Mouse (Mus musculus) heart, embryonic 14.5 days (tissue): ENCODE data around the gene Cdkal1. TPM values are rescaled to one million over a fixed set of nuclear protein-coding genes. Genes with fewer than 3 reads are reported as not detected.

Source experiments
- ATAC-seq: fragments of 200-750 bp; cut with Nextera tagmentation; 2 replicates; pipeline ENCODE4 v1.8.0; 2017; ENCODE audit warnings: low read depth, moderate TSS enrichment; ENCODE audit not compliant: insufficient number of reproducible peaks, insufficient read depth, low FRiP score
- H3K27ac ChIP-seq, 2 experiments: fragments of 200-500 bp in 1 of 2; fragments of 300-500 bp in 1 of 2; sonication (generic) in 1 of 2; replicated peaks in 1 of 2; 2 replicates each; pipeline ENCODE4 v1.5.1; 2012 to 2014; ENCODE audit warnings: low read depth in 2 of 2, low read length in 2 of 2, control low read depth in 1 of 2, mild to moderate bottlenecking in 1 of 2, mixed read lengths in 1 of 2; ENCODE audit not compliant: control insufficient read depth in 1 of 2, insufficient read depth in 1 of 2
- H3K27me3 ChIP-seq: fragments of 300-500 bp; sonication (generic); 2 replicates; pipeline ENCODE4 v1.6.1; 2014; ENCODE audit warnings: mild to moderate bottlenecking, low read length, control low read depth; ENCODE audit not compliant: control insufficient read depth, insufficient read depth
- H3K36me3 ChIP-seq: fragments of 300-500 bp; sonication (generic); 2 replicates; pipeline ENCODE4 v1.6.1; 2014; ENCODE audit warnings: mild to moderate bottlenecking, control low read depth, low read length, mixed read lengths; ENCODE audit not compliant: control insufficient read depth, insufficient read depth
- H3K4me1 ChIP-seq, 2 experiments: fragments of 200-500 bp in 1 of 2; fragments of 300-500 bp in 1 of 2; sonication (generic) in 1 of 2; 2 replicates each; pipeline ENCODE4 v1.6.1; 2012 to 2014; ENCODE audit warnings: low read length in 2 of 2, control low read depth in 1 of 2, mixed read lengths in 1 of 2; ENCODE audit not compliant: control insufficient read depth in 2 of 2, insufficient read depth in 2 of 2
- H3K4me2 ChIP-seq: fragments of 300-500 bp; sonication (generic); 2 replicates; pipeline ENCODE4 v1.6.1; 2014; ENCODE audit warnings: mild to moderate bottlenecking, low read length
- H3K4me3 ChIP-seq, 2 experiments: fragments of 200-500 bp in 1 of 2; fragments of 300-500 bp in 1 of 2; sonication (generic) in 1 of 2; 2 replicates each; pipeline ENCODE4 v1.5.1; 2012 to 2014; ENCODE audit warnings: low read length in 2 of 2, mild to moderate bottlenecking in 2 of 2, control low read depth in 1 of 2, low read depth in 1 of 2, moderate library complexity in 1 of 2; ENCODE audit not compliant: control insufficient read depth in 1 of 2, insufficient read depth in 1 of 2
- H3K9ac ChIP-seq: fragments of 300-500 bp; sonication (generic); 2 replicates; pipeline ENCODE4 v1.6.1; 2014; ENCODE audit warnings: mild to moderate bottlenecking, low read length
- H3K9me3 ChIP-seq: fragments of 300-500 bp; sonication (generic); 2 replicates; pipeline ENCODE4 v1.6.1; 2016; ENCODE audit warnings: low read length, control low read depth; ENCODE audit not compliant: control insufficient read depth
- WGBS: fragments of 180-500 bp; shearing (Covaris S2); extraction: QIAGEN DNeasy Blood & Tissue Kit; methylation state at CpG from one replicate; pipeline ENCODE4 v1.1.7; 2014; 5-methylcytosine and 5-hydroxymethylcytosine counted together
- polyA plus RNA-seq: library from polyadenylated mRNA; unstranded; fragments of >200 nt; fragmentation: Nextera tagmentation; extraction: Ambion mirVana; gene quantifications from 2 replicates; pipeline ENCODE4 v1.2.1, GENCODE M21; 2014

Cdkal1 gene
- polyA plus RNA-seq, 1 experiment from 2014 or later: 28.3 TPM

DNA sequence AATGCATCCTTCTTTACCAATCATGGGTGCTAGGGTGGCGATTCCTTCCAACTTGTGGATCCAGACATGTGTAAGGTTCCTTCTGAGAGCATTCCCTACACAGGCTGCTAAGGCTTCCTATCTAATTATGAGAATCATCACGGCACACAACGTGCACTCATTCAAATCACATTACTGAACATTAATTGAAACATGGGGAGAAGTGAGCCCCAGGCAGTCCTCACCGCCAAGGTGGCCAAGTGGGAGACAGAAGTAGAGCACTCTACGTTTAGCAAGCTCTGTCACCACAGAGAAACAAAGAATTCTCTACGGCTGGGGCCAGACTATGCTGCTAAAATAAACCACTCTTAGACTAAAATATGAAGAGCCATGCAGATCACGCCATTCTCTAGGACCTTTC is 240.4 kb downstream of the Cdkal1 start:
- 61% methylated on average over 7 of the region's 7 CpGs for WGBS
- Histone ChIP-seq H3K27me3 (no peaks in the 10 kb centered on the region), H3K27ac (peak overlapping the region in 1 of 2 experiments; percentile 18; a peak in 1 of 4 replicates), H3K9me3 (no peaks in the 10 kb centered on the region), H3K4me1 (peaks cover 21 to 41% of the 10 kb centered on the region in 2 experiments), H3K4me2 (no peak overlapping the region), H3K4me3 (no peak overlapping the region), H3K36me3 (no peaks in the 10 kb centered on the region), H3K9ac (no peak overlapping the region)
- no peak for ATAC-seq

DNA sequence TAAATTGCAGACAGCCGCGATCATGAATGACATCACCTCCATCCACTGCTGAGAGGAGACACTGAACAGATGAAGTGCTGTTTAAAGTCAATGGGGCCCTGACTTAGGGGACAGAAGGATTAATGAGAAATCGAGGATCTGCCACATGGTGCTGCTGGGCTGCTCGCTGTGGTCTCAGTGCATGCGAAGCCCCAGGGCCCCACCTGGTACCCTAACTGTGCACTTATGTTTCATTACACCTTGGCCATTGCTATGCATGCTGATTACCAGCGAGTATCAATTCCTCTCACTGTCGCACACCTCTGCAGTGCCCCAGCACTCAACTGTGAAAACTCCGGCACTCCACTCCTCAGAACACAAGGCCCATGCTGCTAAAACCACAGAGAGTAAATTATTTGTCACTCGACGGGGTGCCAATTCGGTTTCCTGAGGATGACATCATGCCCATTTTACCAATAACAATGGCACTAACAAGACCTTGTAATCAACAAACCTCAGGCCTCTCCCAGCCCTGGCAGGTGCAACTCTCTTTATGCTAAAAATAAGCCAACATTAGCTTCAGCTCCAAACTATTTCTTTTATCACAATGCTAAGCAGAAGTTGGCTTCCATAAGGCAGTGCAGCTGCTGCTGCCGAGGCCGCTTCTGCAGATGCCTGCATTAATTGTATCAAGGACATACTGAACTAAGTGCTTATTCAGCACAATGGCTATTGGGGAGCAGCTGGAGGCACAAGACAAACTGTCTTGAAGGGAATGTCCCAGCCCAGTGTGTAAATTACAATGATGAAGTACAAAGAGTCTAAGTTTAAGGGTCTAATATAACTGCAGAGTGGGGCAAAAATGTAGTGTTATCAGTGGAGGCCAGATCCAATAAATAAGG is 245.2 kb downstream of the Cdkal1 start:
- Histone ChIP-seq H3K27ac (peak overlapping the region; percentile 78 to 88), H3K4me2 (0 out of 2 replicates have a peak overlapping the region, but pooled peaks have one; percentile 2), H3K9ac (no peak overlapping the region), H3K4me1 (peaks cover 23 to 41% of the 10 kb centered on the region in 2 experiments), H3K36me3 (no peaks in the 10 kb centered on the region), H3K27me3 (no peaks in the 10 kb centered on the region), H3K4me3 (no peak overlapping the region), H3K9me3 (no peaks in the 10 kb centered on the region)
- WGBS: 26% methylated on average over 13 of the region's 13 CpGs
- peak; percentile 49 for ATAC-seq

DNA sequence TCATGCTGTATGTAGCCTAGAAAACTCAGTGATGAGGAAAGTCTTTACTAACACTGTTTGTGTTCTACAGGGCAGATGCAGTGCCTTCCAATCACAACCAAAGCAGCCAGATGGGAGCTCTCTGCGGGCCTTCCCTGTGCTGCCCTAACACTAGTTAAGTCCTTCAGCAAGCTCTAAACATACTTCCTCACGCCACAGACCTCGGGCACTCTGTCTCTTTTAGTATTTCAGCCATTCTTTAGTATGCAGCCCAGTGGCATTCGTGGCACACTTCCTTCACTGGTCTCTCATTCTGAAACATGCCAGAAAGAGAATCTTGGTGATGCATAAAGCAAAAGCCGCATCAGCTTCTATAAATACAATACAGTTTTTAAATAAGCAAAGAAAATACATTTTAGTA is 246.0 kb downstream of the Cdkal1 start:
- 76% methylated on average over 5 of the region's 5 CpGs for WGBS
- Histone ChIP-seq H3K27ac (peak overlapping the region; percentile 45 to 78; a peak in 1 of 4 replicates), H3K4me3 (no peak overlapping the region), H3K4me1 (peaks cover 19 to 37% of the 10 kb centered on the region in 2 experiments), H3K9ac (no peak overlapping the region), H3K36me3 (no peaks in the 10 kb centered on the region), H3K9me3 (no peaks in the 10 kb centered on the region), H3K4me2 (no peak overlapping the region), H3K27me3 (no peaks in the 10 kb centered on the region)
- ATAC-seq: no peak

DNA sequence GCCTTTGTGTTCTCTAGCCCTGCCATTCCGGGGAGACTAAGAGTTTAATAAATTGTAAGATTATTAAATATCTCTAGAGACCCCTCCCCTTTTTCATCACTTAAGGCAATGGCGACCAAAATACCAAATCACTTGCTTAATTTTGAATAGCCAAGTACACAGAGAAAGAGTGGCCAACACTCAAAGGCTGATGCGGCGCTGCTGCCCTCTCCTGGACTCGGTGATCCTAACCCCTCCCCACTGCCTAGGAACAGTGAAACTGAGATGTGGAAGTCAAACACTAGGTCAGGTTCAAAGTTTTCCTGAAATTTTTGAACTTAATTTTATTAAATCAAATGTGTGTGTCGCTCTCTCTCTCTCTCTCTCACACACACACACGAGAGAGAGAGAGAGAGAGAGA is 251.2 kb downstream of the Cdkal1 start:
- ATAC-seq: no peak
- no peaks in the 10 kb centered on the region for H3K27me3 ChIP-seq
- H3K4me1 ChIP-seq: peaks cover 0 to 6% of the 10 kb centered on the region in 2 experiments; a peak in 1 of 4 replicates
- no peaks in the 10 kb centered on the region for H3K36me3 ChIP-seq
- no peaks in the 10 kb centered on the region for H3K9me3 ChIP-seq
- H3K4me2 ChIP-seq: no peak overlapping the region
- WGBS: 21% methylated on average over 6 of the region's 7 CpGs
- H3K9ac ChIP-seq: no peak overlapping the region
- H3K27ac ChIP-seq: no peak overlapping the region
- H3K4me3 ChIP-seq: no peak overlapping the region

DNA sequence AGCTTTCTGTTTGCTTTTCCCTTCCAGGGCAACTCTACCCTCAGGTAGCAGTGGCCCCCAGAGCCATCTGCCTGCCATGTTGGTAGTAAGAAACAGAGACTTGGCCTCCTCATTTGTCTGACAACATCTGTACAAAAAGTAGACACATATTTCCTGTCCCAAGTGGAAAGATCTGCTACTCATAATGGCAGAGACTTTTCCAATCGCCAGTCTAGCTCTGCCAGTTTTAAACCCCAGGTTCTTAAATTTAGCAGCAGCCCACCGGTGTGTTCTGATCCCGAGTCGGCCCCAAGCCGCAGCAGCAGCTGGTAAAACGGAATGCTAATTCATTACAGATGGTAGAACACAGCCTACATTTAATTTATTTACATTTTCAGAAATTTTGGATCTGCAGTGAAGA is 251.9 kb downstream of the Cdkal1 start:
- no peaks in the 10 kb centered on the region for H3K27me3 ChIP-seq
- WGBS: 85% methylated on average over 6 of the region's 6 CpGs
- no peaks in the 10 kb centered on the region for H3K9me3 ChIP-seq
- 0 out of 4 replicates have a peak, but pooled peaks cover 0 to 2% of the 10 kb centered on the region in 2 experiments for H3K4me1 ChIP-seq
- H3K4me3 ChIP-seq: no peak overlapping the region
- H3K4me2 ChIP-seq: no peak overlapping the region
- H3K36me3 ChIP-seq: no peaks in the 10 kb centered on the region
- no peak overlapping the region for H3K27ac ChIP-seq
- no peak overlapping the region for H3K9ac ChIP-seq
- ATAC-seq: no peak

DNA sequence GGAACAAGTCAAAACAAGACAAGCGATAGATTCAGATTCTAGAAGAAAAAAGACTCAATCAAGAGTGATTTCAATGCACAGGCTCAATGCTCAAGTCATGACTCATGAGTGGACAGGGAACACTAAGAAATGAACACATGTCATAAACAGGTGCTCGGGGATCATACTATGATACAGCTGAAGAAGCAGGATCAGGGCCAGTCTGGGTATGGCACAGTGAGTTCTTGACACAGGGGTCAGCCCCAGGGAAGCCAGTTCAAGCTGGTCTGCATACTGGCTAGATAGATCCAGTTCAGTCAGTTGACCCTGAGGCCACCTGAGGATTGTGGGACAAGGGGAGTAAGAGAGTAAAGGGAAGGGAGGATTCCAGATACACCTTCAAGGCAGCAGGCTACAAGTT is 254.4 kb downstream of the Cdkal1 start:
- Histone ChIP-seq H3K4me2 (no peak overlapping the region), H3K36me3 (no peaks in the 10 kb centered on the region), H3K27me3 (no peaks in the 10 kb centered on the region), H3K4me3 (no peak overlapping the region), H3K4me1 (0 out of 4 replicates have a peak, but pooled peaks cover 0 to 2% of the 10 kb centered on the region in 2 experiments), H3K27ac (no peak overlapping the region), H3K9me3 (no peaks in the 10 kb centered on the region), H3K9ac (no peak overlapping the region)
- 90% methylated on average over 2 of the region's 2 CpGs for WGBS
- no peak for ATAC-seq

DNA sequence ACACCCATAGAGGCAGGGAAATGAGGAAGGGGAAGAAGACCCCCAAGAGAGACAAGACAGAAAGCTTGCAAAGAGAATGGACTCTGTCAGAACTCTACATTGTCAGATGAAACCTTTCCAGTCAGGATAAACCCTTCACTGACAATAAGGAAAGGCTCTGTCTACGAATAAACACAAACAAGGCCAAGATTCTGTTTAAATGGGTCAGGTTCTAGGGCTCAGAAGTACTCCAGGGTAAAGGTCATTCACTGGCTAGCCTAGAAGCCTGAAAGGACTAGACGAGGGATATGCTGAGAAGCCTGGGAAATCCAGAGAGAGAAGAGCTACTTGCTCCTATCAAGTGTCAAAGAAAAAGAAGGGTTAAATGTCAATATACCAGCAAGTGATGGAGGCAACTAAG is 255.8 kb downstream of the Cdkal1 start:
- H3K4me3 ChIP-seq: no peak overlapping the region
- H3K27ac ChIP-seq: no peak overlapping the region
- ATAC-seq: no peak
- no peaks in the 10 kb centered on the region for H3K36me3 ChIP-seq
- H3K4me2 ChIP-seq: no peak overlapping the region
- 0 out of 4 replicates have a peak, but pooled peaks cover 0 to 2% of the 10 kb centered on the region in 2 experiments for H3K4me1 ChIP-seq
- no peaks in the 10 kb centered on the region for H3K9me3 ChIP-seq
- no peaks in the 10 kb centered on the region for H3K27me3 ChIP-seq
- WGBS: 79% methylated on average over 2 of the region's 2 CpGs
- no peak overlapping the region for H3K9ac ChIP-seq
